Mouse (Mus musculus) c-Kit-positive CD71-negative TER-119-negative erythroid progenitor cells, embryonic 14.5 days (primary cell): ENCODE data around the gene Syngr4.
A peak's percentile ranks its signal among the peaks of the same experiment; 100 is the strongest.

Experiments
- DNase-seq: peaks from one replicate; pipeline ENCODE4 v3.0.0-alpha.2; 2013; ENCODE audit warnings: low read depth

Syngr4 gene

DNA sequence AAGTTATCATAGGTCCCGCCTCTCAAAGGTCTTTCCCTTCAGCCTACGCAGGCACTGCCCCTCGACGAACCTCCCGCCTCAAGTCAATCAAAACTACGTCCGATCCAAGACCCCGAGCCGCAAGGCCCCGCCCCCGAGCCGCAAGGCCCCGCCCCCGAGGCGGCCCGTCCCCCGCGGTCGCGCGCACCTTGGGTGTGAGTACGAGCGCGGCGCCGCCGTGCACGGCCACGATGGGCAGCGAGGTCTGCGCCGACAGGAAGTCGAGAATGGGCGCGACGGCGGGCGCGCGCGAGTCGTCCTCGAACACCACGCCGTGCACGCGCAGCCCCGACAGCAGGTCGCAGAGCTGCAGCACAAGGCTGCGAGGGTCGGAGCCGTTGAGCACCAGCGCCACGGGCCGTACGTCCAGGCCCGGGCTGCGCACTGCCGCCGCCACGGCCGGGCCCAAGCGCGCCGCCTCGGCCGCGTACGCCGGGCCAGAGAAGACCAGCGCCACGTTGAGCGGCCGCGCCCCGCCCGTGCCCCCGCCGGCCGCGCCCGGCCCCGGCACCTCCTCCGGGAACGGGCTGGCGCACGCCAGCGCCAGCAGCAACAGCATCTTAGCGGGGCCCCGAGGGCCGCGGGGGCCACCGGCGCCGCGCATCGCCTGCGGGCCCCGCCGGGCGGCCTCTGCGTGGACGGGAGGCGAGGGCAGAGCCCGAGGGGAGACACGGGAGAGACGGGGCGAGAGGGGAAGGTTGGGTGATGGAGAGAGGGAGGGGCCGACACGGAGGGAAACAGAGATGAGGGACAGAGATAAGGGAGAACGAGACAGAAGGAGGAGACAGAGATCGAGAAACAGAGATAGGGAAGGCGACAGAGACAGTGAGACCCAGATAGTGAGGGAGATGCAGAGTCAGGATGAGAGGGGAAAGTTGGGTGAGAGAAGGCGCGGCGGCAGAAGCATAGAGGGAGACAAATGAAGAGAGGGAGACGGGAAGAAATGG is 30.3 kb downstream of the Syngr4 start:
- DNase-seq = peak; percentile 58

DNA sequence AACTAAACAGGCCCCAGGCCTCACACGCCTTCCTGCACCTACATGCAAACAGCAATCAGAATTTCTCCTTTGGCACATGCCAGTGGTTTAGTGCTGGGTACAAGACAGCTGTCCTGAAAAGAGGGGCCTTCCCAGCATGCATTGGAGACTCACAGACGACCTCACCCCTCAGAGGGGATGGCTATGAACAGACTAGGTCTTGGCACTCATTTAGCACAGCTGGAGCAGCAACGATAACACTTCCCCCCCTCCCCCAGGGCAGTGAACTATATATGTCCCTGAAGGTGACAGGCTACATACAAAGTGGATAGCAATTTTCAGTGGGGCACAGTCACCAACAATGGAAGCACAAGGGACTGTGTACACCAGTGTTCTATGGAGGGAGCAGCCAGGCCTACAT is 32.1 kb downstream of the Syngr4 start:
- DNase-seq = no peak

DNA sequence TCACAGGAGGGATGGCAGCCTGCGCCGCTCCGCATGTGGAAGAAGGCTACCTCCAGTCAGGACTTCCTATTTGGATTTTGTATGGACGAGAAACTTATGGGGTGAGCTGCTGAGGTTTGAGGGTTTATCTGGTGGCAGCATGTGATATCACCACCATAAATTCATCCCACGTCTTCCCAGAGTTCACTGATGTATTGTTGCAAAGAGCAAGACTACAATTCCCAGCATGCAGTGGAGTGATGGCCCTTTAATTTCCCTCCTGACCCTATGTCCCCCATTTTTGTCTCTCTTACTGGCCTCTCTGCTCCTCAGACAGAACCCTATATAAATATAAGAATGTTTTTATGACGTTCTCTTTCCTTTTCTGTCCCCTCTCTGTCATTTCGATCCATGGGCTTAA is 33.7 kb downstream of the Syngr4 start:
- DNase-seq = no peak

DNA sequence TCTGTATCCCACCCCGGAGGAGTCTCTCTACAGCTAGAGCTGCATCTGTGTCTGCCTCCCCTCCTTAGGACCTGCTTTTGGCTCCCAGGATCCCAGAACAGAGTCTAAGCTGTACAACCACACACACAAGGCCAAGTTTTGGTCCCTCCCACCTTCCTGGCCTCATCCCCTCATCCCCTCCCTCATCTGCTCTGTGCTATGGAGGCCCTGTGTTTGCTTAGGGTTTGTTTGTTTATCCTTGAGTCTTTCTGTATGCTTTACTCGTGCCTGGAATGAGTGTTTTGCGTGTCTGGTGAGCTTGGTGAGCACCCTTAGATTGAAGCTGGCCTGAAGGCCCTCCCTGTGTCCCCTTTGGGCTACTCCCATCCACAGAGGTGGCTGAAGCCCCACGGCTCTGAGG is 37.5 kb downstream of the Syngr4 start:
- no peak for DNase-seq

DNA sequence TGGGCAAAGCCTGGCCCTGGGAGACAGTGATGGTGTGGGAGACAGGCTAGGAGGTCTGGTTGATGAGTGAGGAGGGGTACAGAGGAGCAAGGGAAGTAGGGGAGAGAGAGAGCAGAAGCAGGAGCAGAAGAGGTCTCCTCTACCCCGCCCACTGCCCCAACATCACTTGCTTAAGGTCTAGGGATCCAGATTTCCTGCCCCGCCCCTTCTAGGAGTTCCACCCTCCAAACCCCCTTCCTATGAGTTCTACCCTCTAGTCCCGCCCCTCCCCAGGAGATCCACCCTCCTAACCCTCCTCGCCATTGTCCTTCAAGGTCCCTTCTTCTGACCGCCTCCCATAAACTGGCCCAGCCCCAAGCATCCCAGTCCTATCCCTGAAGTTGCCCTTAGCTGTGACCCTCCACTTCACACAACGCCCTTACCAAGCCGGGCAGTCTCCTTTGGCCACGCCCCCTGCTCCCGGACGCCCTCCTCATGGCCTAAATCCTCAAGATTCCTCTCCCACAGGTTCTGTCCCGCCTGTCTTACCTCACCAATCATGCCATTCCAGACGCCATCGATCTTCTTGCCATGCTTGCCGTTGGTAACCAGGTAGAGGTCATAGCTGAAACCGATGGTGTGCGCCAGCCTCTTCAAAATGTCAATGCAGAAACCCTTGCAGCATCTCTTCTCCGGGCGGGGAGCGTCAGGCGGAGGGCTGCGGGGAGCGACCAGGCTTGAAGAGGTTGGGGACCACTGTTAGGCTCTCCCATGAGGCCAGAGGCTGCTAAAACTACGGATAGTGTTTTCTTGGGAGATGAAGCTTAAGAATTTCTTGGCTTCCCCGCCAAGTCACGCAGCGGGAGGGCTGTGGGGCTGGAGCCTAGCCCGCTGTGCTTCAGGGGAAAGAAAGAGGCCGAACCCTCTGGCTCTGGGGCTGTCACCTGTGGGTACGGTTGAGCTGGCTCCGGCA is 39.3 kb downstream of the Syngr4 start:
- no peak for DNase-seq

DNA sequence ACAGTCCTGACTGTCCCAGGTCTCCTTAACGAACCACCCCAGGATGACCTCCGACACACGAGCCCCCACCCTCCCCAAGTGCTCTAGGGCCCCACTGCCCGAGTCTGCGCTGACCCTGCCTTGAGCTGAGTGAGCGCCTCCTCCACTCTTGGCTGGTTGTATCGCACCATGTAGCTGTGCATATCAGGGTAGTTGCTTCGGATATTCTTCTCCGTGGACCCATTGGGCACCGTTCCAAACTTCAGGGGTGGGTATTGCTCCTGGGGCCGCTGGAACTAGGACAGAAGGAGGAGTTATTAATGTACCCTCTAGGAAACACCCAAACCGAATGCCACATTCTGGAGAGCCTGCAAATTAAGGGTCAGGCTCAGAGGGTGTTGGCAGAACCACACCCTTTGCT is 43.4 kb downstream of the Syngr4 start:
- no peak for DNase-seq

DNA sequence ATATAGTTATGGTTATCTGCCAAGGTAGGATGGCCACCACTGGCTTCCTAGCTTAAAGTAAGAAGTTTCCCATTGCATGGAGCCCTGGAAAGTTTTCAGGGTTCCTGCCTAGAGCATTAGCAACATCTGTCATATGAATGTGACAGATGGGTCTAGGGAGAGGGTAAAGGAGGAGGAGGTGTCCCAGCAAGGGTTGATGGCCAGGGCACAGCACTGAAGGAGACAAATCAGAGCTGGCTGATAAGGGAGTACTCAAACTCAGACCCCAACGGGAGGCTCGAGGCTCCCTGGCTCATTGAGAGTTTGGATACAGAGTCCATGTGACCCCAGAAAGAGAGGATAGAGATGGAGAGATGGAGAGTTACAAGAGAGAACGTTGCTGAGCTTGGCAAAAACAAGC is 45.9 kb downstream of the Syngr4 start:
- DNase-seq = no peak

DNA sequence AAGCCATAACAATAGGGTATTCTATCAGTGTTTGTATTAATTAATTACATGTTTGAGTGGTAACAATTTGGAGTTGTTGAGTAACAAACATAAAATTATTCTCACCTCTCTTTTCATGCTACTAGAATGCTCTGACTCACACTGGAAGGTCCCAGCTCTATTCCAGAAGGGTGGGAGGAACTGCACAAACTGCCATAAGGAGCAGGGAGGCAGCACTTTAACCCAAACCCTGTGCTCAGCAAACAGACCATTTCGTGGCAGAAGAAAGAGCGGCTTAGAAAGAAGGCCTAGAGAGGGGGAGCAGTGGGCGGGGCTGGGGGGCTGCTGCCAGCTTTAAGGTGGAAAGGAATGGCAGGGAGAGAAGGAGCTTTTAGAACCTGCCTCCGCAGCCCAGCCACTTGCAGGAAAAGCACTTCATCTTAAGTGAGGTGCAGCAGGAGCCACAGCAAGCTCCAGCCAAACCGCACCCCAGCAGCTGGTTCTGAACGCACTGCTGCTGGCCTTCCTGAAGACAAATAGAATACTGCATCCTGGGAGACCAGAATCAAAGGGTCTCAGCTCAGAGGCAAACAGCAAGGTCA is 48.0 kb downstream of the Syngr4 start:
- DNase-seq = no peak

DNA sequence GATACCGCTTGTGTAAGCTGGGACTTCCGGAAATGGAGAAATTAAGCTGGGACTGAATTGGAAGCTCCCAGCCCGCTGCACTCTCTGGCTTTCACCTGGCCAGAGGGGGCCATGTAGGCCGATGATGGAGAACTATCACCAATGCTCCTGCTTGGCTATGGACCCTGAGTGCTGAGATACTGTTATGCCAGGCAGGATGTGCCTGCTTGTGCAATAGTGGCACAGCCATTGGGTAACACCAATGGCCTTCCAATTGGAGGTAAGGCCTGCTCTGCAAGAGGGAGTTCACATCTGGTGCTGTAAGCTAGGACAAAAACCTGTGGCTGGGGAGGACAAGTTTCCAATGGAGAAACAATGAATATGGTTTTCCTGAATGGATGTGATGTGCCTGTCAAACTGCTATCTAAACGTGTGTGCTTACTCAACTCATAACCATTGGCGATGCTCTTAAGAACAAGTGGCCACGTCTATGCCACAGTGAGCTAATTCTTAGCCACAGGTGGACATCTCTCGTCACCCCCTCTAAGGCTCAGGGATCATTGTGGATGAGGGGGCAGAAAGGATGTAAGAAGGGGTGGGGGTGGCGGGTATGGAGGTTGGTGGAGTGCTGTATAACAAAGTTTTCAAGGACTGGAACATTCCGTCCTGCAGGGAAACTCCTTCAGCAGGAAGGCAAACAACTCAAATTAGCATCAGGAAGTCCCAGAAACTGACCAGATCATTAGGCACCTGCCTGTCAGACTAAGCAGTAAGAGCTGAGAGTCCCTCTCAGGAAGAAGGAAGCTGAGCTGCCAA is 53.4 kb downstream of the Syngr4 start:
- no peak for DNase-seq
